Mouse (Mus musculus) thymus, postnatal 36 days (tissue): ENCODE measurements around the gene Ppp2ca.

Experiments
- DNase-seq, 2 experiments: peaks; one replicate each; pipeline ENCODE4 v3.0.0; 2022; ENCODE audit warnings: mixed read lengths in 2 of 2

The Ppp2ca gene

DNA sequence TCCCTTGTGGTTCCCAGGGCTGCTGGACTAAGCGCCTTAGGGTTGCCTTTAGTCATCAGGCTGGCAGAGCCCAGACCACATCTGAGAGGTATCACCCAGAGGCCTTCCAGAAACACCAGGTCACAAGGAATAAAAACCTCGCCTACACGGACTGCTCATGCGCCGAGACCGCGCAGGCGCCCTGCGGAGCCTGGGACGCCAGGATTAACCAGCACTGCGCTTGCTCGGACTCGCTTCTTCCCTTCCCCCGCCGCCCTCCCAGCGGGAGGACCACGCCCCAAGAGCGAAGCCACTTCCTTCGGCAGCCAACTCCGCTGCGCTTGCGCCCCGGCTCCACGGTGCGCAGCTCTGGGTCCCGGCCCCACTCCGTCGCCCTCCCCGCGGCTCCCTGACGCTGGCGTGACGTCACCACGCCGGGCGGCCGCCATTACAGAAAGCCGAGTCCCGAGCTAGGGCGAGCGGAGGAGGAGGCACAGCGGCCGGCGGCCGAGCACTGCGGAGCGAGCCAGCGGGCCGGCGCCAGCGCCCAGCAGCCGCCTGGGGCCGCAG lies at the start of gene Ppp2ca:
Gene Ppp2ca (plus strand): TSS at position 284 of the 549 bp plus-strand sequence.
- DNase-seq: peak; percentile 97 to 99

DNA sequence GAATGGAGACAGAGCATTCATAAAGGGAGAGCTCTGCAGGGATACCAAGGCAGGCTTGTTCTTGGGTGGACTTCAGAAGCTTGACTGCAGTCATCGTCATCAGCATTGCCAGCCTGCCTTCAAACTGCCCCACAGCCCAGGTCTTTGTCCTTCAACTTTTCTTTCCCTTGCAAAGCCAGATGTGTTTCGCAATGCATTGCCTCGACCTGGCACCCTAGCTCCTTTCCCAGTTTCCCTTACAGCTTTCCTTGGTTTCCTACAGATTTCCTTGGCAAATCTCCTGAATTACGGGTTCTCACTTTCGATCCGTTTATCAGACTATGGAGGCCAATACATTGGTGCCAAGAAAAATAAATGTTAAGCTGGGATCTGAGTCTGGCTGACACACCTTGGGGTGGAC lies 45.1 kb upstream of the Ppp2ca start:
- DNase-seq: no peak

GRCm38 (mm10) chr11:52054728-52055127 lies 43.8 kb upstream of the Ppp2ca start:
- DNase-seq: no peak

DNA sequence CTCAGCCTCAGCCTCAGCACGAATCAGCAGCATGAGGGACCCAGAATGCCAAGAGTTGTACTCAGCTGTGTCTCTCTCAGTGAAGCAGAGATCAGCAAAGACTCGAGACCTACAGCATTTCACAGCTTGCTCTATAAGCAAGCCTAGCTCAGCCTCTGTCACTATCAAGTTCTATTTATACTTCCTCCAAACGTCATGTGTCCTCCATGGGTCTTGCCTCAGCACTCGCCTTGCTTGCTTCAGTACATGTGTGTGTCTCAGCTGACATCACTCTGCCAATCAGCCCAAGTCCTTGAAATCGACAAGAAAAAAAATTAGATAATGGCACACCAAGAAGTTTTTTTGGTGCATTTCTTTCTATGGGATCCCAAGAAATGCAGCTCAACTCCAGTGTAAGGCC lies 42.3 kb upstream of the Ppp2ca start:
- DNase-seq: no peak

DNA sequence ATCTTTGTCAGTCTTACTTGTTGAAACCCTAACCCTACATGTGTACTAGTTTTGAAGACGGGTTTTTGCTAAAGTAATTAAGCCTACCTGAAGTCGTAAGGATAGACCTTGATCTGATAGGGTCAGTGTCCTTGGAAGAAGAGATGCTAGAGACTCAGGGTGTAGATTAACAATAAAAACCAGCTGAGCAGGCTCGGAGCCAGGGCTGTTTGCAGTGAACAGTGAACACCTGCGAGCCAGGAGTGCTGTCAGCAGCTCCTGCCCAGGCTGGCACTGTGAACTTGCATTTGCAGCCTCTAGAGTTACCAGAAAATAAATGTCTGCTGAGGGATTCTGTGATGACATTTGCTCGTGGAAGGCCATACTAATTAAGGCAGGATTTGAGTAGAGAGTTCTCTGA lies 39.5 kb upstream of the Ppp2ca start:
- no peak for DNase-seq

GRCm38 (mm10) chr11:52060315-52060714 lies 38.2 kb upstream of the Ppp2ca start:
- no peak for DNase-seq

DNA sequence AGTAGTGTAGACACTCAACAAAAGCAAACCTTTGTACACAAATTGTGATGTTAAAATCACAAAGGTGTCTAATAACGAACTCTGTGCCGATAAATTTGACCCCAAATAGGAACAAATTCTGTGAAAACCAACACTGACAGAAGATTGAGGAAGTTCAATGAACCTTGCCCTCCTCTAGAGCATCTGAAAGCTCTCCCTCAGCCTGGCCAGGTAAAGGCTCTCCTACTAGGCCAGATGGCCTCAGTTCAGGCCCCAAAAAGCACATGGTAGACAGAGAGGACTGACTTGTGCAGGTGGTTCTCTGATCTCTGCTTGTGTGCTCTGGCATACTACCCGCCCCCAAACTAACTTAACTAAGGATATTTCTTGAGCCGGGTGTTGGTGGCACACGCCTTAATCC lies 36.1 kb upstream of the Ppp2ca start:
- no peak for DNase-seq

GRCm38 (mm10) chr11:52064398-52064797 lies 34.1 kb upstream of the Ppp2ca start:
- DNase-seq: peak; percentile 33 to 52

DNA sequence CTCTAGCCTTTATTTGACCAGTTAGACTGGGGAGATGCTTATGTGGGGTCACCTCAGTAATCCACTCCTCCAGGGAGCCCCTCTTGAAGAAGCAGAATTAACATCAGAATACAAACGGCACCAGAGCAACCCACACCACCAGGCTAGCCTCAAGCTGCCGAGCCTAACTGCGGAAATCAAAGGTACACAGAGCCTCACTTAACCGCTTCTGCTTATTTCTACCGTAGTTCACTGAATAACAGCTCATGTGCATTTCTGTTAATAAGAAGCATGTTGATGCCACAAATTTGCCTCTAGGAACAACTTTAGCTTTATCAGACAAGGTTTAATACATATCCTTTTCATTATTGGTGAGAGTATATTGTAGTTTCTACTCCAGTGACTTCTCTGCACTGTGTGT lies 32.6 kb upstream of the Ppp2ca start:
- peak in 1 of 2 experiments; percentile 27 for DNase-seq

DNA sequence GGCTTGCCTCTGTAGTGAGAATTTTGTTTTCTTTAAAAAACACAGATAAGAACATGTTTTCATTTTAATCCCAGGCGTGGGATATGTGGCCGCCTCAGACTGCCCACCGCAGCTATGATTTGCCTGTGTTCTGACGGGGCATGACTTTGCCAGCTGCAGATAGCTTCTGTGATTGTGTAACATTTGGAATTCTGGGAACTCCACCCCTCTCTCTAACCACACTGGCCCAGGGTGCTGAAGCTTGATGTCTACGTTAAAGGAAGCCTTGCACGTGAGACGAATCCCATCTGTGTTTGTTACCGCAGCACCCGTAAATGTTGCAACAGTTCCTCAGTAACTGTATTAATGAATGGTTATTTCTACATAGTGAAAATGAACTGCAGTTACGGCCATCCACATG lies 26.7 kb upstream of the Ppp2ca start:
- DNase-seq: no peak

- no peak for DNase-seq
These were observed 24.8 kb upstream of the Ppp2ca start for GRCm38 (mm10) chr11:52073528-52074170.

DNA sequence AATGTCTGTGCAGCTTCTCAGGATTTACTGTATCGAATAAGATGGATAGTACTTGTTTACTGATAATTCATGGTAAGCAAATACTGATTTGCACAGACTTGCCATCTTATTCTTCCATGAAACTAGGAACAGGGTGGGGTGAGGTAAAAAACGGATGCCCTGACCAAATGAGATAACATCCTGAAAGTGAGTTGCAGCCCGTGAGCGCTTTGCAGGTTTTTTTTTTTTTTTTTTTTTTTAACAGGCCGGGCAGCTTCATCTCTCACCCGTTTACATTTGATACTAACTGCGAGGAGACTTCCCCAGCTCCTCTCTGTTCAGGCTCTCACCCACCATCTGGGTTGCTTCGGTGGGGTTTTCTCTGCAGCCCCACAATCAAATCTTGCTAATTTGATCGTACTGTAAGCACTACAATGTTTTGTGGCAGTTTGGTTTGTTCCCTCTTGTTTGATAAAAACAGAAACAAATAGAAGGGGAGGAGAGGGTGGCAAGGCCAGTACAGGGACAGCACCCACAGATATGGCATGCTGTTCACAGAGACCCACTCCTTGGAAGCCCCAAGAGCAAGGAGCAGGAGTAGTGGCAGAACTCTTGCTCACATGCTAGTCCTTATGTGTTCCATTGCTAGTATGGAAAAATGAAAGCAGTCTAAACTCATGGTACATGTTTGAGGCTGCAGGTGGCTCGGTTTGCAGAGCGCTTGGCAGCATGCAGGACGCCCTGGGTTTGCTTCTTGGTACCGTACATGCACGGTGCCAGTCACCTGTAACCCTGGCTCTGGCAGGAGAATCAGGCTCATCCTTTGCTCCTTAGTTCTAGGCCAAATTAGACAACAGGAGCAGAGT lies 23.6 kb upstream of the Ppp2ca start:
- peak; percentile 50 to 66 for DNase-seq

GRCm38 (mm10) chr11:52075794-52076633 lies 22.5 kb upstream of the Ppp2ca start:
- DNase-seq: peak; percentile 65 to 80

DNA sequence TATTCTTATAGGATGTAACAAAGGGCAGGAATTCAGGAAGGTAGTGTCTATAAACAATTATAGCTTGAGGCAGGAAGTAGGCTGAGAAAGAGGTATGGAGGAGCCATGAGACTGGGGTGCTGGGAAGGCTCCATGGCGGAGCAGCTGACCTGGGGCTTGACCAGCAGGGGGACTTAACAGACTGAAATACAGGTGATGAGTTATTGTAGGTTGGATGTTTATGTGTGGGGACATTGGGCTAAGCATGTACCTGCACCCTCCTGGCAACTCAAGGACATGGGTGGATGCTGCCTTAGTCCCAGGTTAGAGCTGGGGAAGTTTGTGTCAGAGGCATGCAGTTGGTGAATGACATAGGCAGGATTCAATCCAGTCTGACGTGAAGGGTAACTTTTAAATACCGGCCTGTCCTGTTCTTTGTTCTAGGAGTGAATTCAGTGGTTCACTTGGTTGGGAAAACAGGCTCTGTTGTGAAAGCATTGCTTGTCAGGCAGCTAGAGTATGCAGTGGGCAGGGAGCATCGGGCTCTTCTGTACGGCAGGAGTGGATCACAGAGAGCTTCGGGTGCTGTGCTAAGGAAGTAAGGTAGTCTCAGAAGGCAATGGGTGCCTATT lies 21.6 kb upstream of the Ppp2ca start:
- DNase-seq: peak; percentile 16 to 33

- DNase-seq: no peak
These were observed 20.5 kb upstream of the Ppp2ca start for GRCm38 (mm10) chr11:52077939-52078338.

DNA sequence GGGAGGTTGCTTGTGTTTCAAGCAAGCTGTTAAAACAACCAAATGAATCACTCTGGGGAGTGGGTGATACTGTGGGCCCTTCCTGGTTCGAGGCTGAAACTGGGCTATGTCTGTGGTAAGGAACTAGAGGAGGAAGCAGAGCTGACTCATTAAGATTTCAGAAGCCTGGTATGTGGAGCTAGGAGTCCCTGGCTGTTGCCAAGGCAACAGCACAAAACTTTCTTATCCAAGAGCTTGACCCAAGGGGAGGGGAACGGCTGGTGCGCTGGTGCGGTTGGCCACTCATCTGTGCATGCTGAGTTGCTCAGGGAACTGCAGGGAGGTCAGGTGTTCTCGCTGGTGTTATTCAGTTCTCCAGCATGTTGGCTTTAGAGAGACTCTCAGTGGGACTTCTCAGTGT lies 18.5 kb upstream of the Ppp2ca start:
- no peak for DNase-seq

DNA sequence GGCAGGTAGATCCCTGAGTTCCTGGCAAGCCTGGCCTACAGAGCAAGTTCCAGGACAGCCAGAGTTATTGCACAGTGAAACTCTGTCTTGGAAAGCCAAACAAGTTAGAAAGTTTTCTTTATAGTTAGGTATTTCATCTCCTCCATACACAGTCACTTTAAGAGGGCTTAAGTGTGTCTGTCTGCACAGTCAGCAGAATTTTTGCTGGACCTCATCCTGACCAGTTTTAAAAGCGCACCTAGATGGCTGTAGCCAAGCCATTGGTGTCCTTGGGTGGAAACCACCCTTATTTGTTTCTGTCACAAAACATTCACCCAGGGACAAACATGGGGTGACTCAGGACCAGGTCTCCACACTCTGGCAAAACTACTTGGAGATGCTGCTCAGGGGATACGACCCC lies 17.8 kb upstream of the Ppp2ca start:
- no peak for DNase-seq

DNA sequence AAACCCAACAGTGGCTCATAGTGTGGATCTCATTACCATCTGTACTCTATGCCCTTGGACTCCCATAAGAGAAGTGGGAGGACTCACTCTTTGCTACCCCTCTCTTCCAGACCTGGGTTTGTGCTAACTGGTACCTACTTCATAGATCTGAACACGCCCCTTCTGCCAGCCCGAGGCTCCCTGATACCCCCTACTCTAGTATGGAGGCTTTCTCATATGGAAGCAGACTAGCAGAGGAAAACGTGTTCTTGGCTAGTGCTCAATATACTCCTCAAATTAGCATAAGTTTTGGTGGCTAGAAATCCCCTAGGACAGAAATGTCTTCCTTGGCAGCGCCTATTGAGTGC lies 12.7 kb upstream of the Ppp2ca start:
- no peak for DNase-seq

GRCm38 (mm10) chr11:52086204-52086864 lies 12.1 kb upstream of the Ppp2ca start:
- no peak for DNase-seq

- no peak for DNase-seq
These were observed 9.2 kb upstream of the Ppp2ca start for GRCm38 (mm10) chr11:52089291-52089690.

GRCm38 (mm10) chr11:52091261-52091660 lies 7.2 kb upstream of the Ppp2ca start:
- DNase-seq: no peak

- no peak for DNase-seq
These were observed 3.9 kb upstream of the Ppp2ca start for GRCm38 (mm10) chr11:52094568-52094967.
